Mouse (Mus musculus): ENCODE data around the gene Epb41l1. TPM values are rescaled to one million over a fixed set of nuclear protein-coding genes. Genes with fewer than 3 reads are reported as not detected.
"Not testable (repeated sequence)": the region's sequence is repeated elsewhere in the genome, so short reads cannot be mapped to it uniquely, and the experiment has no call there.

Epb41l1 gene
- 3.3 and 3.7 TPM in 2 replicates for polyA plus RNA-seq (2015; fragmentation: Nextera tagmentation; extraction: Ambion mirVana)

GRCm38 (mm10) chr2:156420694-156421380 lies at the start of gene Epb41l1:
TSS of gene Epb41l1 (plus strand) at chr2:156420909.
- Histone ChIP-seq H3K9me3 (no peaks in the 10 kb centered on the region), H3K4me1 (peaks cover 26% of the 10 kb centered on the region), H3K9ac (peak within 1 kb of the TSS; percentile 78), H3K4me3 (peak within 1 kb of the TSS; percentile 67), H3K4me2 (replicated peaks) (peak within 1 kb of the TSS; percentile 96), H3K36me3 (no peaks in the 10 kb centered on the region), H3K27ac (peak within 1 kb of the TSS; percentile 58), H3K27me3 (peaks cover 70% of the 10 kb centered on the region)
- peak; percentile 57 for ATAC-seq (ENCODE audit: low FRiP score, low read depth)
- 1% methylated on average over 68 of the region's 76 CpGs for WGBS

DNA sequence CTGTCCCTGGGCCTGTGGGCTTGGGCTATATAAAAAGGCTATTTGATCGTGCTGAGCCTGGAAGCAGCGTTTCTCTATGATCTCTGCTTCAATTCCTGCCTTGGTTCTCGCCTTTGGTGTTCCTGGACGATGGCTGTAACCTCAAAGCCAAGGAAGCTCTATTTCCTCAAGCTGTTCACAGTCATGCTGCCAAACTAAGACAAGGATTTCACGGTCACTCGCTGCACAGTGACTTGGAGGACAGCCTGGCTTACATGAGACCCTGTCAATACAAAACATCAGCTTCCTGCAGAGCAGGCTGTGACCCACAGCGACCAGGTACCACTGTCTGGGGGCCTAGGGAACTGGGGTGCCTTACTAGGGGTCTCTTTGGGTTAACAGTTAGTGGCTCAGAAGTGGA lies 43.8 kb upstream of the Epb41l1 start:
- H3K36me3 ChIP-seq, result no peaks in the 10 kb centered on the region
- H3K27ac ChIP-seq, result no peak overlapping the region
- ATAC-seq (ENCODE audit: low FRiP score, low read depth), result no peak
- H3K9me3 ChIP-seq, result no peaks in the 10 kb centered on the region
- H3K9ac ChIP-seq, result no peak overlapping the region
- 83% methylated on average over 7 of the region's 7 CpGs for WGBS
- H3K4me1 ChIP-seq, result no peaks in the 10 kb centered on the region
- no peak overlapping the region for H3K4me2 ChIP-seq (replicated peaks)
- no peaks in the 10 kb centered on the region for H3K27me3 ChIP-seq
- H3K4me3 ChIP-seq, result no peak overlapping the region

DNA sequence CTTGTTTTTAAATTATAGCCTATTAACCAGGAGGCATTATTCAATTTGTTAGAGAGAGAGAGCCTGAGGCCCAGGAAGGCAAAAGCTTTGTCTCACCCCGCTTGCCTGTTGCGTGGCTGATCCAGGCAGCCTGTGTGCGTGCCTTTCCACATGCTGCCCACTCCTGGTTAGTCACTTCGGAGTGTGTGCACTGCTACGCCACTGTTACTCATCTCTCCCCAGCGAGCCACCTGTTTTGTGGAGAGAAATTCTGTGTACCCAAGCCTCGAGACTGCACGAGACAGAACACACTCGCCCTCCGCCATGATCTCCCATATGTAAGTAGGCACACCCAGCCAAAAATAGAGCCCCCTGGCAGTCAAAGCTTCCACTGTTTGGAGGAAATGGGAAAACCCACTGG lies 40.8 kb upstream of the Epb41l1 start:
- H3K4me1 ChIP-seq, result no peaks in the 10 kb centered on the region
- no peak for ATAC-seq (ENCODE audit: low FRiP score, low read depth)
- no peak overlapping the region for H3K9ac ChIP-seq
- peaks cover 5% of the 10 kb centered on the region; the same call in 1 of the 2 replicates for H3K9me3 ChIP-seq
- no peaks in the 10 kb centered on the region for H3K27me3 ChIP-seq
- no peak overlapping the region for H3K27ac ChIP-seq
- no peak overlapping the region for H3K4me2 ChIP-seq (replicated peaks)
- H3K4me3 ChIP-seq, result no peak overlapping the region
- H3K36me3 ChIP-seq, result peaks cover 5% of the 10 kb centered on the region; the same call in 1 of the 2 replicates
- 83% methylated on average over 10 of the region's 10 CpGs for WGBS

DNA sequence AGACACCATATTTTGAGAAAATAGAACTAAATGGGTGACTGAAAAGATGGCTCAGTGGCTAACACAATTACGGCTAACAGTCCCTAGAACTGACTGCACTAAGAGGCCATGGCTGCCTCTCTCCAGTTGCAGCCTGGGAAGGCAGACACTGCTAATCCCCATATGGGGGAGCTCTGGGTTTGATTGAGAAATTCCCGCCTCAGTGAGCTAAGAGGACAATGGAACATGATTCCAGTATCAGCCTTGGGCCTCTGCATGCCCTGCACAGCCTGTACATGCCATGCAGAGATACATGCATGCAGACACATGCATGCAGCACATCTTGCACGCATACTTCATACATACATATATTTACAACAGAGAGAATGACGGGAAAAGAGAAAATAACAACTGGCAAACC lies 39.4 kb upstream of the Epb41l1 start:
- 71% methylated on average over 4 of the region's 4 CpGs for WGBS

GRCm38 (mm10) chr2:156392461-156393154 lies 28.1 kb upstream of the Epb41l1 start:
- Histone ChIP-seq H3K9ac (0 out of 2 replicates have a peak overlapping the region, but pooled peaks have one; percentile 56), H3K4me2 (replicated peaks) (peak overlapping the region; percentile 41), H3K4me3 (peak overlapping the region; percentile 40)
- not testable (repeated sequence) for H3K4me1 ChIP-seq, H3K27ac ChIP-seq, H3K9me3 ChIP-seq, H3K27me3 ChIP-seq, H3K36me3 ChIP-seq
- peak; percentile 92 for ATAC-seq (ENCODE audit: low FRiP score, low read depth)
- WGBS, result 0% methylated on average over 6 of the region's 63 CpGs

More for the DNA sequence above, 39.4 kb upstream of the Epb41l1 start:
- Histone ChIP-seq H3K27me3 (no peaks in the 10 kb centered on the region), H3K4me1 (no peaks in the 10 kb centered on the region), H3K36me3 (peaks cover 5% of the 10 kb centered on the region; the same call in 1 of the 2 replicates), H3K9ac (no peak overlapping the region), H3K4me3 (no peak overlapping the region), H3K9me3 (peaks cover 5% of the 10 kb centered on the region; the same call in 1 of the 2 replicates), H3K27ac (no peak overlapping the region), H3K4me2 (replicated peaks) (no peak overlapping the region)
- ATAC-seq (ENCODE audit: low FRiP score, low read depth), result no peak

DNA sequence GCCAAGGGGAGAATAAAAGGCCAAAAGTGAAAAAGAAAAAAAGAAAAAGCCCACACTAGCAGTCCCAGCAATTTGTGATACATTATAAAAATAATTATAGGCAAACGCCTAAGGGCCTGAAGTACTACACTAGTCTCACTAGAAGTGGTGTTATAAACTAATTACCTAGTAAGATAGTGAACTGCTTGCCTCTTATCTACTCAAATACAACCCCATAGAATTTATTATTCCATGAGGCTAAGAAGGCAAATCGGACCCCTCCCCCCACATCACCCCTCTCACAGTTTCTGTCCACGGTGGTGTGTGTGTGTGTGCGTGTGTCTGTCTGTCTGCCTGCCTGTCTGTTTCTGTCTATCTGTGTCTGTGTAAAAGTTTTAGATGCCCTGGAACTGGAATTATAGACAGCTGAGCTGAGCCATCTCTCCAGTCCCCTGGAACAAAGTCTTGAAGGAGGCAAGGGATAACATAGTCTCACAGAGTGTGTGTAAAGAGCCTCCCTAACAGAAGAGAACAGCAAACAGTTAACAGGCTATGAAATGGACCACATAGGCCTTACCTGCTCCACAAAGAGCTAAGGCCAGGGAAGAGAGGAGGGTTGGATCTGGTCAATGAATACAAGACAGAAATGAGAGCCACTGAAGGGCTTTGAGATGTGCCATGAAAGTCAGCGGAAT lies 27.4 kb upstream of the Epb41l1 start:
- H3K9me3 ChIP-seq, result no peaks in the 10 kb centered on the region
- H3K27me3 ChIP-seq, result no peaks in the 10 kb centered on the region
- peak overlapping the region; percentile 40 for H3K4me3 ChIP-seq
- peaks cover 5% of the 10 kb centered on the region; the same call in 1 of the 2 replicates for H3K4me1 ChIP-seq
- H3K9ac ChIP-seq, result no peak overlapping the region
- H3K36me3 ChIP-seq, result no peaks in the 10 kb centered on the region
- ATAC-seq (ENCODE audit: low FRiP score, low read depth), result no peak
- H3K4me2 ChIP-seq (replicated peaks), result peak overlapping the region; percentile 41
- 62% methylated on average over 5 of the region's 5 CpGs for WGBS
- H3K27ac ChIP-seq, result no peak overlapping the region; the same call in 1 of the 2 replicates

- H3K9me3 ChIP-seq, result no peaks in the 10 kb centered on the region
- H3K4me1 ChIP-seq, result peaks cover 5% of the 10 kb centered on the region; the same call in 1 of the 2 replicates
- ATAC-seq (ENCODE audit: low FRiP score, low read depth), result no peak
- 93% methylated on average over 4 of the region's 4 CpGs for WGBS
- H3K9ac ChIP-seq, result no peak overlapping the region
- H3K27ac ChIP-seq, result no peak overlapping the region
- no peak overlapping the region for H3K4me3 ChIP-seq
- H3K36me3 ChIP-seq, result no peaks in the 10 kb centered on the region
- H3K27me3 ChIP-seq, result no peaks in the 10 kb centered on the region
- no peak overlapping the region for H3K4me2 ChIP-seq (replicated peaks)
Measured at GRCm38 (mm10) chr2:156394282-156394681, 26.4 kb upstream of the Epb41l1 start.

DNA sequence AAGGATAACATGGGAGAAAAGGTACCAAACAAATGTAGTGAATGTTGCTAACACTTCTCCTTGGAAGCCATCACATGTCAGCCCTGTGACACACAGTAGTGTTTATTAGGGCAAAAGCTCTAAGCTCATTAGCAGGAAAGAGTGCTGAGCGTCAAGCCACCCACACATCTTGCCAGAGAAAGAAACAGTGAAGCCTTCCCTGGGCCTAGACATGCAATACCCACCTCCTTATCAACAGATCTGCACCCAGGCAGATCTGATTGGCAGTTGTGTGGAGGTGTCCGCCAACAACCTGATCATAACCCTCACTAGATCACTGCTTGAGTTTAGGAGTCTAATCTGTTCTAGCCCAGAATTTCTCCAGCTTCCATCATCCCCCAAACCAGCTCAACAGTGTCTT lies 24.6 kb upstream of the Epb41l1 start:
- Histone ChIP-seq H3K4me2 (replicated peaks) (no peak overlapping the region), H3K4me1 (peaks cover 10% of the 10 kb centered on the region), H3K4me3 (no peak overlapping the region), H3K36me3 (no peaks in the 10 kb centered on the region), H3K27me3 (no peaks in the 10 kb centered on the region), H3K9me3 (no peaks in the 10 kb centered on the region), H3K9ac (no peak overlapping the region), H3K27ac (no peak overlapping the region)
- ATAC-seq (ENCODE audit: low FRiP score, low read depth), result no peak
- WGBS, result 68% methylated on average over 2 of the region's 2 CpGs

GRCm38 (mm10) chr2:156397988-156398387 lies 22.7 kb upstream of the Epb41l1 start:
- 92% methylated on average over 7 of the region's 7 CpGs for WGBS
- Histone ChIP-seq H3K9me3 (no peaks in the 10 kb centered on the region), H3K4me3 (no peak overlapping the region), H3K4me1 (peaks cover 14% of the 10 kb centered on the region), H3K36me3 (no peaks in the 10 kb centered on the region), H3K27me3 (no peaks in the 10 kb centered on the region), H3K9ac (no peak overlapping the region), H3K4me2 (replicated peaks) (no peak overlapping the region), H3K27ac (no peak overlapping the region)
- no peak for ATAC-seq (ENCODE audit: low FRiP score, low read depth)

DNA sequence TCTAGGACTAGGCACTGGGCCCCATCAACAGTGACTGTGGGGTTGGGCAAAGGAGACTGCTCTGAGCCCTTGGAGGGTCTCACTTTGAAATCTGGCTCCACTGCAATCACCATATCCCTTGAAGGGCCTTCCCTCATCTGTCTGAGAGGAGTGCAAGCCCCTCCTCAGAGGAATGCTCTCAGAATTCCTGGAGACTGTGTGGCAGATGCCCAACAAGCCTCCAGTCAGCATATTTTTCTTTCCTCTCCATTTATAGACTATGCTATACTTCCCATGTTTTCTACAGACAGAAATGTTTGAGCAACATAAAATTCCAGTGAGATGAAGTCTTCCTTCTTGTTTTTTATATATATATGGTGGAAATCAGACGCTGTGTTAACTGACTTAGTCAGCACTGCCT lies 21.2 kb upstream of the Epb41l1 start:
- H3K9ac ChIP-seq, result no peak overlapping the region
- no peaks in the 10 kb centered on the region for H3K36me3 ChIP-seq
- no peak for ATAC-seq (ENCODE audit: low FRiP score, low read depth)
- no peak overlapping the region for H3K4me2 ChIP-seq (replicated peaks)
- 92% methylated on average over 1 of the region's 1 CpGs for WGBS
- no peaks in the 10 kb centered on the region for H3K27me3 ChIP-seq
- no peak overlapping the region for H3K27ac ChIP-seq
- peaks cover 8% of the 10 kb centered on the region for H3K4me1 ChIP-seq
- H3K4me3 ChIP-seq, result no peak overlapping the region
- H3K9me3 ChIP-seq, result no peaks in the 10 kb centered on the region

GRCm38 (mm10) chr2:156401331-156401730 lies 19.4 kb upstream of the Epb41l1 start:
- WGBS, result 9% methylated on average over 9 of the region's 9 CpGs
- ATAC-seq (ENCODE audit: low FRiP score, low read depth), result peak; percentile 54; the same call in 1 of the 2 replicates
- Histone ChIP-seq H3K9me3 (no peaks in the 10 kb centered on the region), H3K36me3 (no peaks in the 10 kb centered on the region), H3K27me3 (no peaks in the 10 kb centered on the region), H3K9ac (no peak overlapping the region), H3K4me2 (replicated peaks) (peak overlapping the region; percentile 42), H3K4me1 (peaks cover 9% of the 10 kb centered on the region), H3K27ac (no peak overlapping the region), H3K4me3 (no peak overlapping the region)

GRCm38 (mm10) chr2:156402036-156402435 lies 18.7 kb upstream of the Epb41l1 start:
- Histone ChIP-seq H3K36me3 (no peaks in the 10 kb centered on the region), H3K27me3 (no peaks in the 10 kb centered on the region), H3K4me2 (replicated peaks) (no peak overlapping the region), H3K4me3 (no peak overlapping the region), H3K4me1 (peaks cover 16% of the 10 kb centered on the region), H3K9ac (no peak overlapping the region), H3K9me3 (no peaks in the 10 kb centered on the region), H3K27ac (no peak overlapping the region)
- no peak for ATAC-seq (ENCODE audit: low FRiP score, low read depth)
- WGBS, result 92% methylated on average over 3 of the region's 3 CpGs
